ENCODE assay signal across 8 mouse cellular contexts in the genomic region with DNA sequence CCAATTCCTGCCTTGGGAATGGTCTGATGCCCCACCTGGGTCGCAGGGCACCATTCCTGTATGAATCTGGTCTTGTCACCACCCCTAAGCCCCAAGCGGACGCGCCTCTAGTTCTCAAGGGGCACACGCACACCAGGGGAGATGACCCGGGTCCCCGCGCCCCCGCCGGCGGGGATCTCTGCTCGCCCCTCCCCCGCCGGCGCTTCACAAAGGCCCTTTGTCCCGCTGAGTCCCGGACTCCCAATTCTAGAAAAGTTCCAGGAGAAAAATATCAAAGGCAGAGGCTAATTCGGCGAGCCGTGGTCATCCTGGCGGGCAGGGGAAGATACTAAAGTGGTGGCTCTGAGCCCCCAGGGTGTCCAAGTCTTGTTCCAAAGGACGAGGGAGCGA. TPM values are rescaled to one million over a fixed set of nuclear protein-coding genes. Genes with fewer than 3 reads are reported as not detected.
DNase-seq lines count a peak whose midpoint lies in the region; ATAC-seq and TF ChIP-seq lines count a peak whose summit lies in the region.

No protein-coding gene starts in this region.

- DNase-seq in lung, postnatal 25 days (ENCODE audit: low spot score) = no peak
- no peak for DNase-seq in kidney, postnatal 0 days (ENCODE audit: low spot score)
- no peak for DNase-seq in spleen, postnatal 10 days (ENCODE audit: low spot score in 2 of 2)

- H3K9ac ChIP-seq in lung, embryonic 15.5 days = peak overlapping the region; percentile 99
- peak overlapping the region; percentile 100 for H3K9ac ChIP-seq in forebrain, embryonic 15.5 days (replicated peaks)
- peak overlapping the region; percentile 98 for H3K9ac ChIP-seq in kidney, postnatal 0 days (ENCODE audit: low read depth, low read length)
- H3K9ac ChIP-seq in midbrain, embryonic 15.5 days = peak overlapping the region; percentile 99

- H3K4me2 ChIP-seq in lung, embryonic 15.5 days = peak overlapping the region; percentile 91
- peak overlapping the region; percentile 95 for H3K4me2 ChIP-seq in forebrain, embryonic 15.5 days (replicated peaks)
- H3K4me2 ChIP-seq in kidney, postnatal 0 days (ENCODE audit: low read length) = peak overlapping the region; percentile 81
- H3K4me2 ChIP-seq in midbrain, embryonic 15.5 days = peak overlapping the region; percentile 93

- 0 out of 2 replicates have a peak, but pooled peaks cover 6% of the 10 kb centered on the region for H3K36me3 ChIP-seq in lung, embryonic 15.5 days
- H3K36me3 ChIP-seq in forebrain, embryonic 15.5 days = peaks cover 10% of the 10 kb centered on the region; the same call in 1 of the 2 replicates
- H3K36me3 ChIP-seq in kidney, postnatal 0 days (ENCODE audit: insufficient read depth, low read length) = 0 out of 2 replicates have a peak, but pooled peaks cover 4% of the 10 kb centered on the region
- no peaks in the 10 kb centered on the region for H3K36me3 ChIP-seq in midbrain, embryonic 15.5 days (replicated peaks)

- H3K9me3 ChIP-seq in lung, embryonic 15.5 days = no peaks in the 10 kb centered on the region
- no peaks in the 10 kb centered on the region for H3K9me3 ChIP-seq in forebrain, embryonic 15.5 days
- no peaks in the 10 kb centered on the region for H3K9me3 ChIP-seq in kidney, postnatal 0 days (replicated peaks; ENCODE audit: low read length)
- H3K9me3 ChIP-seq in midbrain, embryonic 15.5 days = no peaks in the 10 kb centered on the region

- 2% methylated on average over 23 of the region's 23 CpGs for WGBS in lung, embryonic 15.5 days
- under 1% methylated on average over 23 of the region's 23 CpGs for WGBS in forebrain, embryonic 15.5 days
- 4% methylated on average over 23 of the region's 23 CpGs for WGBS in kidney, postnatal 0 days
- 1% methylated on average over 23 of the region's 23 CpGs for WGBS in midbrain, embryonic 15.5 days

- H3K27me3 ChIP-seq in lung, embryonic 15.5 days = no peaks in the 10 kb centered on the region
- no peaks in the 10 kb centered on the region for H3K27me3 ChIP-seq in forebrain, embryonic 15.5 days
- H3K27me3 ChIP-seq in kidney, postnatal 0 days (ENCODE audit: insufficient read depth, low read length) = no peaks in the 10 kb centered on the region
- H3K27me3 ChIP-seq in midbrain, embryonic 15.5 days (replicated peaks) = no peaks in the 10 kb centered on the region

- peaks cover 33% of the 10 kb centered on the region for H3K4me1 ChIP-seq in lung, embryonic 15.5 days
- H3K4me1 ChIP-seq in bone marrow macrophage, adult 2 months (ENCODE audit: control insufficient read depth, insufficient read depth, low read length) = peaks cover 14% of the 10 kb centered on the region
- H3K4me1 ChIP-seq in forebrain, embryonic 15.5 days = peaks cover 45% of the 10 kb centered on the region
- H3K4me1 ChIP-seq in kidney, postnatal 0 days (replicated peaks; ENCODE audit: insufficient read depth, low read length) = peaks cover 30% of the 10 kb centered on the region
- peaks cover 44% of the 10 kb centered on the region for H3K4me1 ChIP-seq in midbrain, embryonic 15.5 days

- TF ChIP-seq CTCF in bone marrow macrophage, adult 2 months (IDR thresholded peaks at IDR 0.05; ENCODE audit: low read depth, low read length) = no peak
- TF ChIP-seq CTCF in kidney, postnatal 0 days (IDR thresholded peaks at IDR 0.05; ENCODE audit: low read depth) = no peak

- no peak for ATAC-seq in lung, embryonic 15.5 days (ENCODE audit: borderline replicate concordance, extremely low read depth, low FRiP score, low TSS enrichment)
- ATAC-seq in forebrain, embryonic 15.5 days (replicated peaks) = no peak
- no peak for ATAC-seq in kidney, postnatal 0 days (replicated peaks; ENCODE audit: low FRiP score, low read depth)
- no peak for ATAC-seq in midbrain, embryonic 15.5 days (replicated peaks)
- ATAC-seq in megakaryocyte-erythroid progenitor cell, adult 5-6 weeks (replicated peaks; ENCODE audit: low FRiP score, low TSS enrichment, poor library complexity, severe bottlenecking) = no peak

- peak overlapping the region; percentile 100 for H3K27ac ChIP-seq in lung, embryonic 15.5 days
- no peak overlapping the region for H3K27ac ChIP-seq in bone marrow macrophage, adult 2 months (ENCODE audit: insufficient read depth, low read depth, low read length)
- peak overlapping the region; percentile 100 for H3K27ac ChIP-seq in forebrain, embryonic 15.5 days (replicated peaks)
- H3K27ac ChIP-seq in kidney, postnatal 0 days = peak overlapping the region; percentile 60
- peak overlapping the region; percentile 99 for H3K27ac ChIP-seq in midbrain, embryonic 15.5 days

- TF ChIP-seq POLR2A in bone marrow macrophage, adult 2 months (IDR thresholded peaks at IDR 0.05; ENCODE audit: borderline replicate concordance, low read depth, low read length) = no peak

- peak overlapping the region; percentile 88 for H3K4me3 ChIP-seq in lung, embryonic 15.5 days
- H3K4me3 ChIP-seq in bone marrow macrophage, adult 2 months (ENCODE audit: insufficient read depth, low read length) = peak overlapping the region; percentile 94
- peak overlapping the region; percentile 87 for H3K4me3 ChIP-seq in forebrain, embryonic 15.5 days
- peak overlapping the region; percentile 93 for H3K4me3 ChIP-seq in kidney, postnatal 0 days (replicated peaks; ENCODE audit: low read depth, low read length)
- peak overlapping the region; percentile 77 for H3K4me3 ChIP-seq in midbrain, embryonic 15.5 days

RNA-seq across cellular contexts. Expression of gene Tnrc18, which starts 3.7 kb away (rescaled TPM):
- 30.7 and 32.3 TPM in 2 replicates for polyA plus RNA-seq in lung, embryonic 15.5 days (2015; fragmentation: Nextera tagmentation; extraction: Ambion mirVana)
- 57.3 and 64.5 TPM in 2 replicates for polyA plus RNA-seq in bone marrow macrophage, adult 2 months (2012; ENCODE audit: insufficient read depth, insufficient read length, missing spikeins)
- 45.9 and 48.3 TPM in 2 replicates for polyA plus RNA-seq in forebrain, embryonic 15.5 days (2015; fragmentation: Nextera tagmentation; extraction: Ambion mirVana)
- 16.3 and 18.4 TPM in 2 replicates for polyA plus RNA-seq in kidney, postnatal 0 days (2015; fragmentation: Nextera tagmentation; extraction: Ambion mirVana)
- 36.3 and 38.6 TPM in 2 replicates for polyA plus RNA-seq in midbrain, embryonic 15.5 days (2015; fragmentation: Nextera tagmentation; extraction: Ambion mirVana)
- total RNA-seq in megakaryocyte-erythroid progenitor cell, adult 5-6 weeks (2014; fragmentation: Nextera tagmentation) = 8.8 and 11.7 TPM in 2 replicates
- 0.85 and 4.2 TPM in 2 replicates for total RNA-seq in megakaryocyte-erythroid progenitor cell, adult 5-6 weeks (2017)
